Mouse (Mus musculus) limb, embryonic 11.5 days (tissue): ENCODE data around the gene Lrch3. TPM values are rescaled to one million over a fixed set of nuclear protein-coding genes. Genes with fewer than 3 reads are reported as not detected.

Experiments
- ATAC-seq: fragments of 200-750 bp; cut with Nextera tagmentation; 2 replicates; pipeline ENCODE4 v1.8.0; 2017; ENCODE audit warnings: low read depth; ENCODE audit not compliant: insufficient number of reproducible peaks, low FRiP score, low TSS enrichment
- DNase-seq: peaks from one replicate; pipeline ENCODE4 v3.0.0-alpha.2; 2015; ENCODE audit warnings: low spot score
- H3K27ac ChIP-seq: fragments of 300-500 bp; sonication (generic); replicated peaks from 2 replicates; pipeline ENCODE4 v1.5.1; 2014; ENCODE audit warnings: low read depth, mild to moderate bottlenecking, low read length
- H3K27me3 ChIP-seq: fragments of 300-500 bp; sonication (generic); 2 replicates; pipeline ENCODE4 v1.6.1; 2014; ENCODE audit warnings: mild to moderate bottlenecking, low read length, mixed read lengths; ENCODE audit not compliant: control insufficient read depth, insufficient read depth
- H3K36me3 ChIP-seq: fragments of 300-500 bp; sonication (generic); 2 replicates; pipeline ENCODE4 v1.6.1; 2014; ENCODE audit warnings: mild to moderate bottlenecking, low read length, moderate library complexity, mixed read lengths; ENCODE audit not compliant: control insufficient read depth, insufficient read depth
- H3K4me1 ChIP-seq: fragments of 300-500 bp; sonication (generic); 2 replicates; pipeline ENCODE4 v1.6.1; 2014; ENCODE audit warnings: low read length, mixed read lengths; ENCODE audit not compliant: control insufficient read depth, insufficient read depth
- H3K4me2 ChIP-seq: fragments of 300-500 bp; sonication (generic); 2 replicates; pipeline ENCODE4 v1.6.1; 2014; ENCODE audit warnings: low read depth, mild to moderate bottlenecking, moderate library complexity; ENCODE audit not compliant: severe bottlenecking
- H3K4me3 ChIP-seq: fragments of 300-500 bp; sonication (generic); 2 replicates; pipeline ENCODE4 v1.5.1; 2014; ENCODE audit warnings: low read depth, low read length
- H3K9ac ChIP-seq: fragments of 300-500 bp; sonication (generic); 2 replicates; pipeline ENCODE4 v1.6.1; 2014; ENCODE audit warnings: mild to moderate bottlenecking, low read length
- H3K9me3 ChIP-seq: fragments of 300-500 bp; sonication (generic); 2 replicates; pipeline ENCODE4 v1.6.1; 2016; ENCODE audit warnings: low read length; ENCODE audit not compliant: control insufficient read depth
- WGBS: fragments of 180-500 bp; shearing (Covaris S2); extraction: QIAGEN DNeasy Blood & Tissue Kit; methylation state at CpG from one replicate; pipeline ENCODE4 v1.1.7; 2014; 5-methylcytosine and 5-hydroxymethylcytosine counted together
- polyA plus RNA-seq: library from polyadenylated mRNA; unstranded; fragments of >200 nt; fragmentation: Nextera tagmentation; extraction: Ambion mirVana; gene quantifications from 2 replicates; pipeline ENCODE4 v1.2.1, GENCODE M21; 2014

Lrch3 gene
- polyA plus RNA-seq, 1 experiment from 2014 or later = 31.3 TPM

DNA sequence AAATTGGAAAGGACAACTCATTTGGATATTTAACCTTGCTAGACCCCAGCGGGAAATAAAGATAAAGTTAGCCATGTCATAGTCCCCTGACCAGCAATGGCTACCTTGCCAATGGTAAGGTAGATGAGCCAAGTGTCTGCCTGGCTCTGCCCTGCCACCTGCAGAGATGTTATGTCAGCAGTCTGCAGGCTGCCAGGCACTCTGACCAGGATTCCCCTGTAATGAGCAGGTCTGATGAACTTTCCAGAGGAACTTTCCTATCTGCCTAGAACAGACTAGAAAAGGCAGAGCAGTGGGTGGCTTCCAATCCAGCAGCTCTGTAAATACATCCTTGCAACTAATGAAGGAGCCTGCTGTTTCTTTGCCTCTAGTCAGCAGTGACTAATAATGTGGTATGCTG lies 101.0 kb downstream of the Lrch3 start:
- Histone ChIP-seq H3K9me3 (no peaks in the 10 kb centered on the region), H3K27ac (no peak overlapping the region), H3K4me2 (no peak overlapping the region), H3K9ac (no peak overlapping the region), H3K4me1 (no peaks in the 10 kb centered on the region), H3K27me3 (no peaks in the 10 kb centered on the region), H3K36me3 (peaks cover 6% of the 10 kb centered on the region; the same call in 1 of the 2 replicates), H3K4me3 (no peak overlapping the region)
- DNase-seq (no peak), ATAC-seq (no peak)
- WGBS = 88% methylated on average over 1 of the region's 1 CpGs

DNA sequence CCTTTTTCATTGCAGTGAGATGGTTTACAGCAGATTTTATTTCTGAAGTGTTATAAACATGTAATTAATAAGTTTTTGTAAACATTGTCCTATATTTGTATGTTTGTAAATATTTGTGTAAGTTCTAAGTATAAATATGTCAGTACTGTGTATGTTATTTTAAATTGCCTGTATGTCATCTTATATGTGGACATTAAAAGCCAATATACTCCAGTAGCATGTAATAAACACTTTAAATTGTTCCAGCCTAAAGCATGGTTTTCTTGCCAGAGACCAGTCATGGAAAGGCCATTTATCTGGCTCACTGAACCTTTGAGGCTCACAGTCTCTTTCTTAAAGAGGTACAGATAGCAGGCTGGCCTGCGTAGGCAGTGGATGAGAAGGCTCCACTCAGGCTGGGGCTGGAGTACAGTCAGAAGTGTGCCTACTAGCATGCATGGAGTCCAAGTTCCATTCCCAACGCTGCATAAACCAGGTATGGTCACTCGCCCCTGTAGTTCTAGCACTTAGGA lies 101.6 kb downstream of the Lrch3 start:
- ATAC-seq = no peak

DNA sequence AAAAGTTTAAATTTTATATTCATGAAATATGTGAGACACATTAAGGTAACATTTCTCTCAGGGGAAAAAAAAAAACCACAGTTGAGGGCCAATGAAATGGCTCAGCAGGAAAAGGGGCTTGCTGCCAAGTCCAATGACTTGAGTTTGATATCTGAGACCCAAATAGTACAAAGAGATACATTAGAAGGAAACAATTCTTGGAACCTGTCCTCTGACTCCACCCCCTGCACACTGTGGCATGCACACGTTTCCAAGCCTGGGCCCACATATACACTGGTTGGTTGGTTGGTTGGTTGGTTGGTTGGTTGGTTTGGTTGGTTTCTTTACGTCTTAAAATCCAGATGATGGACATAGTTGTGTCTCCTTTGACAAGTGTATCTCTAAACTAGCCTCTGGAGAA lies 102.1 kb downstream of the Lrch3 start:
- Histone ChIP-seq H3K4me1 (no peaks in the 10 kb centered on the region), H3K27ac (no peak overlapping the region), H3K4me3 (no peak overlapping the region), H3K4me2 (no peak overlapping the region), H3K9me3 (no peaks in the 10 kb centered on the region), H3K36me3 (peaks cover 2% of the 10 kb centered on the region; the same call in 1 of the 2 replicates), H3K9ac (no peak overlapping the region), H3K27me3 (no peaks in the 10 kb centered on the region)
- ATAC-seq (no peak), DNase-seq (no peak)
- 82% methylated on average over 2 of the region's 2 CpGs for WGBS

More for the DNA sequence above, 101.6 kb downstream of the Lrch3 start:
- no peak overlapping the region for H3K4me2 ChIP-seq
- no peak overlapping the region for H3K9ac ChIP-seq
- H3K4me3 ChIP-seq = no peak overlapping the region
- WGBS = 94% methylated on average over 3 of the region's 3 CpGs
- H3K4me1 ChIP-seq = no peaks in the 10 kb centered on the region
- no peak for DNase-seq
- no peaks in the 10 kb centered on the region for H3K27me3 ChIP-seq
- H3K27ac ChIP-seq = no peak overlapping the region
- H3K9me3 ChIP-seq = no peaks in the 10 kb centered on the region
- H3K36me3 ChIP-seq = peaks cover 2% of the 10 kb centered on the region; the same call in 1 of the 2 replicates

GRCm38 (mm10) chr16:33017677-33018349 lies 103.9 kb downstream of the Lrch3 start:
- Histone ChIP-seq H3K4me1 (no peaks in the 10 kb centered on the region), H3K4me2 (no peak overlapping the region), H3K36me3 (peaks cover 2% of the 10 kb centered on the region; the same call in 1 of the 2 replicates), H3K9ac (no peak overlapping the region), H3K27ac (no peak overlapping the region), H3K4me3 (no peak overlapping the region), H3K27me3 (no peaks in the 10 kb centered on the region), H3K9me3 (no peaks in the 10 kb centered on the region)
- ATAC-seq (no peak), DNase-seq (no peak)
- 93% methylated on average over 5 of the region's 5 CpGs for WGBS

DNA sequence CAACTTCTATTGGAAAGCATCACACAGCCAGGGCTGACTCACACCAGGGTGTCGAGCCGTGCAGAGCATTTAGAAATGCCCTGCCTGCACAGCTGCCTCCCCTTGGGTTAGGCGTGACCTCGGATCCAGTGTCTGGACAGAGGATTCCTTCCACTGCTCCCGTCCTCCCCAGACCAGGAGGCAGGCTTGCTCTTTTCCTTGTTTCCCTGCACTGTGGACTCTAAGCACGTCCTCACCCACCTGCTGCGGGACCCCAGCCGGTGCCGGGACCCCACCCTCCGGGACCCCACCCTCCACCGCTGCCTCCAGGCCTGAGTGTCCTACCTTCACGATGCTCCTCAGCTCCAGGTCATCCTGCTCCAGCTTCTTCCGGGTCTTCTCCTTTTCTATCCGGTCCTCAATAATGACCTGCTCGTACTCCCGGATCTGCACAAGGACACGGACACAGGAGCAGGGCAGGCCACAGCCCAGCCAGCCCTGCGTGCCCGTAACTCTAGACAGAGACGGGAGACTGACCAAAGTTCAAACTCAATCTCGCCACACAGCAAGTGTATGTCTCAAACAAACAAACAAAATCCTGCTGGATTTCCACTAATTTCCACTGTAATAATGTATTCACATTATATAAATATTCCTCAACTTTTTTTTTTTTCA lies 105.3 kb downstream of the Lrch3 start:
- Histone ChIP-seq H3K4me1 (no peaks in the 10 kb centered on the region), H3K27ac (no peak overlapping the region), H3K4me3 (no peak overlapping the region), H3K36me3 (no peaks in the 10 kb centered on the region), H3K4me2 (no peak overlapping the region), H3K9me3 (no peaks in the 10 kb centered on the region), H3K27me3 (no peaks in the 10 kb centered on the region), H3K9ac (no peak overlapping the region)
- ATAC-seq (no peak), DNase-seq (no peak)
- WGBS = 78% methylated on average over 21 of the region's 21 CpGs

DNA sequence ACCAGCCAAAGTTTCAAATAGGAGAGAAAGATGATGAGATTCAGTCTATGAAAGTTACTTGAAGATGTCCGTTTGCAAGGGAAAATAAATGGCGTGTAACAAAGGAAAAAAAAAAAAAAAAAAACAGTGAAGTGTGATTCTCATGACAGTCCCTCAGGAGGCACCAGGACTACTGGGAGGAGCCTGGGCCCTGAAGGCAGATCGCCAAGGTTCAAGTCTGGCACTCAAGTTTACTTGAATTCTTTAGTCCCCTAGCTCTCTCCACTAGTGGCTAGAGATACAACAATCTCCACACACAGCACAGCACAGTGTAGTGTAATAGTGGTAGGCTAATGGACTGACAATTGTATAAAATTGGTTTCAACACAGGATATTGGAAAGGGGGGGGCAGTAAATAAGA lies 107.5 kb downstream of the Lrch3 start:
- H3K36me3 ChIP-seq = no peaks in the 10 kb centered on the region
- H3K27ac ChIP-seq = no peak overlapping the region
- no peaks in the 10 kb centered on the region for H3K9me3 ChIP-seq
- ATAC-seq (no peak), DNase-seq (no peak)
- WGBS = 84% methylated on average over 3 of the region's 3 CpGs
- no peak overlapping the region for H3K4me3 ChIP-seq
- H3K4me2 ChIP-seq = no peak overlapping the region
- no peak overlapping the region for H3K9ac ChIP-seq
- no peaks in the 10 kb centered on the region for H3K4me1 ChIP-seq
- no peaks in the 10 kb centered on the region for H3K27me3 ChIP-seq

- no peak overlapping the region for H3K27ac ChIP-seq
- no peak overlapping the region for H3K9ac ChIP-seq
- H3K27me3 ChIP-seq = no peaks in the 10 kb centered on the region
- no peak overlapping the region for H3K4me3 ChIP-seq
- no peaks in the 10 kb centered on the region for H3K9me3 ChIP-seq
- no peaks in the 10 kb centered on the region for H3K36me3 ChIP-seq
- H3K4me1 ChIP-seq = no peaks in the 10 kb centered on the region
- ATAC-seq = no peak
- peak; percentile 93 for DNase-seq
- WGBS = 6% methylated on average over 4 of the region's 4 CpGs
- H3K4me2 ChIP-seq = no peak overlapping the region
Measured at GRCm38 (mm10) chr16:33023750-33024149, 109.8 kb downstream of the Lrch3 start.

- DNase-seq (no peak), ATAC-seq (no peak)
- H3K9me3 ChIP-seq = no peaks in the 10 kb centered on the region
- H3K4me2 ChIP-seq = no peak overlapping the region
- 78% methylated on average over 8 of the region's 8 CpGs for WGBS
- H3K4me1 ChIP-seq = no peaks in the 10 kb centered on the region
- no peak overlapping the region for H3K9ac ChIP-seq
- H3K36me3 ChIP-seq = no peaks in the 10 kb centered on the region
- no peak overlapping the region for H3K27ac ChIP-seq
- H3K27me3 ChIP-seq = no peaks in the 10 kb centered on the region
- no peak overlapping the region for H3K4me3 ChIP-seq
Measured at GRCm38 (mm10) chr16:33024456-33025104, 110.7 kb downstream of the Lrch3 start.
